Mouse (Mus musculus) heart, postnatal 0 days (tissue): Measurements from ENCODE around the gene Zpbp. TPM values are rescaled to one million over a fixed set of nuclear protein-coding genes. Genes with fewer than 3 reads are reported as not detected.

Experiments used
- ATAC-seq: fragments of 200-750 bp; cut with Nextera tagmentation; 2 replicates; pipeline ENCODE4 v1.8.0; 2017; ENCODE audit warnings: low read depth, moderate number of reproducible peaks, moderate library complexity; ENCODE audit not compliant: insufficient read depth
- DNase-seq: peaks from one replicate; pipeline ENCODE4 v3.0.0-alpha.2; 2016; ENCODE audit warnings: low spot score
- H3K27ac ChIP-seq: fragments of 300-500 bp; sonication (generic); 2 replicates; pipeline ENCODE4 v1.5.1; 2014; ENCODE audit warnings: low read depth, mild to moderate bottlenecking
- H3K27me3 ChIP-seq: fragments of 300-500 bp; sonication (generic); 2 replicates; pipeline ENCODE4 v1.6.1; 2014; ENCODE audit warnings: low read length, mixed read lengths; ENCODE audit not compliant: control insufficient read depth, insufficient read depth
- H3K36me3 ChIP-seq: fragments of 300-500 bp; sonication (generic); replicated peaks from 2 replicates; pipeline ENCODE4 v1.6.1; 2014; ENCODE audit warnings: low read length, mixed read lengths; ENCODE audit not compliant: control insufficient read depth, insufficient read depth
- H3K4me1 ChIP-seq: fragments of 300-500 bp; sonication (generic); 2 replicates; pipeline ENCODE4 v1.6.1; 2014; ENCODE audit warnings: antibody characterized with exemption; ENCODE audit not compliant: control insufficient read depth, insufficient read depth
- H3K4me2 ChIP-seq: fragments of 300-500 bp; sonication (generic); 2 replicates; pipeline ENCODE4 v1.6.1; 2014; ENCODE audit warnings: low read depth, mild to moderate bottlenecking, low read length, moderate library complexity
- H3K4me3 ChIP-seq: fragments of 300-500 bp; sonication (generic); 2 replicates; pipeline ENCODE4 v1.5.1; 2014; ENCODE audit warnings: low read depth, low read length
- H3K9ac ChIP-seq: fragments of 300-500 bp; sonication (generic); replicated peaks from 2 replicates; pipeline ENCODE4 v1.6.1; 2014; ENCODE audit warnings: low read depth, low read length, mixed read lengths
- H3K9me3 ChIP-seq: fragments of 300-500 bp; sonication (generic); replicated peaks from 2 replicates; pipeline ENCODE4 v1.6.1; 2016; ENCODE audit warnings: low read length; ENCODE audit not compliant: control insufficient read depth
- CTCF ChIP-seq: IDR thresholded peaks from 2 replicates; pipeline ENCODE4 v1.5.1; 2016; ENCODE audit warnings: antibody characterized with exemption, control low read depth, low read depth
- EP300 ChIP-seq: IDR thresholded peaks from 2 replicates; pipeline ENCODE4 v1.6.1; 2016; ENCODE audit warnings: antibody characterized with exemption, low read depth
- WGBS: fragments of 180-500 bp; shearing (Covaris S2); extraction: QIAGEN DNeasy Blood & Tissue Kit; methylation state at CpG from one replicate; pipeline ENCODE4 v1.1.7; 2014; 5-methylcytosine and 5-hydroxymethylcytosine counted together
- polyA plus RNA-seq: library from polyadenylated mRNA; unstranded; fragments of >200 nt; fragmentation: Nextera tagmentation; extraction: Ambion mirVana; gene quantifications from 2 replicates; pipeline ENCODE4 v1.2.1, GENCODE M21; 2015
- total RNA-seq: library from RNA; depleted of rRNA; stranded (reverse); fragments of >200 nt; gene quantifications from 2 replicates; pipeline ENCODE4 v1.2.3, GENCODE M21; 2014; ENCODE audit warnings: low replicate concordance

Zpbp gene
- total and polyA plus RNA-seq, 2 experiments from 2014 or later = 0.59 to 0.69 TPM

DNA sequence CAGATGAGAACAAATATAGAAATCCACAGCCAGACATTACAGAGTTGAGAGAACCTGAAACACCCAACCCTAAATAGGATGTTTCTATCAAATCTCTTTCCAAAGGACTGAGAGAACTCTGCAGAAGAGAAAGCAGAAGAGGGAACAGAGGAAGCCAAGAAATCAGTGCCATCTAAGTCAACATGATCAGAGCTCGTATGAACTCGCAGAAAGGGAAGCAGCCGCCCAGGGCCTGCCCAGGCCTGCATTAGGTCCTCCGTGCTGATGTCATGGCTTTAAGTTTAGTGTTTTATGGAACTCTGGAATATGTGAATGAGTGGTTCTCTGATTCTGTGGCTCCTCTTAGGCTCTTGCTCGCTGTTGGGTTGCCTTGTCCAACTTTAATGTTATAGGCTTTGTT lies 48.0 kb downstream of the Zpbp start:
- H3K36me3 ChIP-seq = no peaks in the 10 kb centered on the region
- no peak overlapping the region for H3K4me3 ChIP-seq
- no peaks in the 10 kb centered on the region for H3K4me1 ChIP-seq
- no peaks in the 10 kb centered on the region for H3K9me3 ChIP-seq
- H3K27ac ChIP-seq = no peak overlapping the region
- DNase-seq = no peak
- H3K4me2 ChIP-seq = no peak overlapping the region
- no peak for ATAC-seq
- 70% methylated on average over 5 of the region's 5 CpGs for WGBS
- H3K9ac ChIP-seq = no peak overlapping the region
- TF ChIP-seq EP300 = no peak
- TF ChIP-seq CTCF = no peak
- no peaks in the 10 kb centered on the region for H3K27me3 ChIP-seq

DNA sequence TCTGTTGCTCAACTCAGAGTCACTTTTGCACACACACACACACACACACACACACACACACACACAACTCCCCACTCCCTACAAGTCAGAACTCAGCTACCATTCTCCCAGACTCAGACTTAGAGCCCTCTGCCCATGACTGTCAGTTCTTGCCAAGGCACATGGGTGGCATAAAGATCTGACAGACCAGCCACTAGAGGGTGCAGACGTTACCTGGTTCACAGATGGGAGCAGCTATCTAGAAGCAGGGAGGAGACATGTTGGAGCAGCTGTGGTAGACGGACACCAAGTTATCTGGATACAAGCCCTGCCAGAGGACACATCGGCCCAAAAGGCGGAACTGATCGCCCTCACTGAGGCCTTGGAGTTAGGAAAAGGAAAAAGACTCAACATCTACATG lies 67.5 kb downstream of the Zpbp start:
- no peak for TF ChIP-seq CTCF
- TF ChIP-seq EP300 = no peak
- Histone ChIP-seq H3K4me2 (no peak overlapping the region), H3K9ac (no peak overlapping the region), H3K4me3 (no peak overlapping the region), H3K27ac (no peak overlapping the region), H3K36me3 (no peaks in the 10 kb centered on the region), H3K9me3 (no peaks in the 10 kb centered on the region), H3K4me1 (no peaks in the 10 kb centered on the region), H3K27me3 (no peaks in the 10 kb centered on the region)
- WGBS = 78% methylated on average over 5 of the region's 5 CpGs
- no peak for DNase-seq
- no peak for ATAC-seq

DNA sequence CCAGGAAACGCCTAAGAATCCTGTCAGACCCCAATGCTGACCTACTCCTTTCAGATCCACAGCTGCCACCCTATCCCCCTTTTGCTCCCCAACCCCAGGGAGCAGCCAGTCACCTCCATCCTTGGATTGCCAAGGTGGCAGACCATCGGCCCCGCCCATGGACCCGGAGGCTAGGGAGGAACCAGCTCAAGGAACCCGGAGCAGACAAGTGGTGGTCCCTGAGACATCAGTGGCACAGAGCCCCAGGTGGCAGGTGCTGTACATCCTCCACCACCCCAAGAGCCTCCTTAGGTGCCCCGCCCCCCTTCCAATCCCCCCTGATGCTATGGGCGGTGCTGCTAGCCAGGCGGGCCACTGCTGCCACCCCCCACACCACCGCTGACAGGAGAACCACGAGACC lies 69.0 kb downstream of the Zpbp start:
- 80% methylated on average over 10 of the region's 10 CpGs for WGBS
- no peak for ATAC-seq

DNA sequence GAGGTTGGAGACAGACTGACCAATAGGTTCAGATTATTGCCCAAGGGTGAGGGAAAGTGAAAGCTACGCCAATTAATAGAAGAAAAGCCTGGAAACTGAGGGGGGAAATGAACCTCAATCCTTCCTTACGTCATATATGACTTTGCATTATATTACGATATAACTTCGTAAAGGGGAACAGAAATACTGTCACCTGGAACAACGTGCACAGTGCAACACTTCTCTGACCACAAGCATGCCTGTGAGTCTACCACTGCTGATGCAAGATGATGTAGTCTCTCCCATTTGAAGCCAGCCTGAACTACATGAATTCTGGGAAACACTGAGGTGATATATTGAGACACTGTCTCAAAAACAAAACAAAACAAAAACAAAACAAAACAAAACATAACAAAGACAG lies 90.9 kb downstream of the Zpbp start:
- TF ChIP-seq EP300 (no peak), CTCF (no peak)
- Histone ChIP-seq H3K4me3 (no peak overlapping the region), H3K27me3 (no peaks in the 10 kb centered on the region), H3K27ac (no peak overlapping the region), H3K4me1 (no peaks in the 10 kb centered on the region), H3K9ac (no peak overlapping the region), H3K36me3 (no peaks in the 10 kb centered on the region), H3K4me2 (no peak overlapping the region), H3K9me3 (no peaks in the 10 kb centered on the region)
- WGBS = 77% methylated on average over 5 of the region's 5 CpGs
- DNase-seq (no peak), ATAC-seq (no peak)

More for the DNA sequence above, 69.0 kb downstream of the Zpbp start:
- Histone ChIP-seq H3K9me3 (no peaks in the 10 kb centered on the region), H3K36me3 (no peaks in the 10 kb centered on the region), H3K27me3 (no peaks in the 10 kb centered on the region), H3K4me1 (no peaks in the 10 kb centered on the region), H3K9ac (no peak overlapping the region), H3K4me3 (no peak overlapping the region), H3K27ac (no peak overlapping the region), H3K4me2 (no peak overlapping the region)
- no peak for DNase-seq
- no peak for TF ChIP-seq CTCF
- TF ChIP-seq EP300 = no peak

DNA sequence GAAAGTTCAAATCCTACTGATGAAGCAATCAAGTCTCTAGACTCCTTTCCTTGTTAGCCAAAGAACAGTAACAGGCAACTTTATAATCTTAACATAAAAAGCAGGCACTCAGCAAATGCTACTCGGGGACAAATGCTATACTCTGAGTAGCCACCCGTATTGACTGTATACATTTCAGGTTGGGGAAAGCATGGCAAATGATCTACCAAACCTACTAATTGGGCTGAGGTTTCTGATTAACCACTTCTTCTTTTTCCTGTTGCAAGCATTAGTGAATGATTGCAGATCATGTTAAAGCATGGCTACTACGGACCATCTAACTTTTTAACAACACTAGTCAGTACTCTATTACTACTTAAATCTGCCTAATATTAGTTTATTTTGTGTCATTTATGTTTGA lies 178.7 kb downstream of the Zpbp start:
- Histone ChIP-seq H3K4me3 (no peak overlapping the region), H3K9ac (no peak overlapping the region), H3K27ac (no peak overlapping the region), H3K9me3 (no peaks in the 10 kb centered on the region), H3K36me3 (no peaks in the 10 kb centered on the region), H3K4me2 (no peak overlapping the region), H3K27me3 (no peaks in the 10 kb centered on the region), H3K4me1 (no peaks in the 10 kb centered on the region)
- DNase-seq (no peak), ATAC-seq (no peak)
- TF ChIP-seq EP300 (no peak), CTCF (no peak)
- 74% methylated on average over 3 of the region's 3 CpGs for WGBS

DNA sequence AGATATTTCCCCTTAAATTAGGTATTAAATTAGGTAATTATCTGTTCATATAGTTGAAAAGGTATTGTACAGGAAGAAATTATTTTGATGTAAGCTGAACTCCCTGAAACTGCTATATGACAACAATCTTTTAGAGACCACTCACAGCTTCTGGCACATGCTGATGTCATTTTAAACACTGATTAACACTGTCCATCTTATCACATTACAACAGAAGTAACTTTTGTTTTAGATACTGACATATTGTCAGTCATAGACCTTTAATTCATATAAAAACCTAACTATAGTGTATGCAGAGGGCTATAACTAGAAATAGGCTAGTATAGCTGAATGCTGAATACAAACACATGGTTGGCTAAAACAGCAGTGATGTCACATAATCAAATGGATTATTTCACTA lies 182.1 kb downstream of the Zpbp start:
- Histone ChIP-seq H3K4me2 (no peak overlapping the region), H3K4me3 (no peak overlapping the region), H3K27me3 (no peaks in the 10 kb centered on the region), H3K36me3 (no peaks in the 10 kb centered on the region), H3K27ac (no peak overlapping the region), H3K9me3 (no peaks in the 10 kb centered on the region), H3K4me1 (no peaks in the 10 kb centered on the region), H3K9ac (no peak overlapping the region)
- no peak for ATAC-seq
- TF ChIP-seq EP300 = no peak
- no peak for TF ChIP-seq CTCF
- DNase-seq = no peak
